Mouse (Mus musculus): ENCODE results near the gene Ass1. TPM values are rescaled to one million over a fixed set of nuclear protein-coding genes. Genes with fewer than 3 reads are reported as not detected.

Gene Ass1
- polyA plus RNA-seq (2012; rRNA removed; ENCODE audit: low replicate concordance), result 6.0 and 10.6 TPM in 2 replicates

GRCm38 (mm10) chr2:31469931-31470682, at the start of gene Ass1:
Gene Ass1 (plus strand): TSS chr2:31470207.

Other genes with a start within 250 kb of the Ass1 start
- 1.9 and 10.5 TPM in 2 replicates for gene Ncs1, start 224.4 kb upstream of the Ass1 start, polyA plus RNA-seq (2012; rRNA removed; ENCODE audit: low replicate concordance)
- gene Hmcn2, start 155.8 kb upstream of the Ass1 start, polyA plus RNA-seq (2012; rRNA removed; ENCODE audit: low replicate concordance), result 38.4 and 235 TPM in 2 replicates
- gene Fubp3, start 102.4 kb downstream of the Ass1 start, polyA plus RNA-seq (2012; rRNA removed; ENCODE audit: low replicate concordance), result 21.6 and 57.6 TPM in 2 replicates
- gene Prdm12, start 169.8 kb downstream of the Ass1 start, polyA plus RNA-seq (2012; rRNA removed; ENCODE audit: low replicate concordance), result not detected in 2 replicates
- gene Exosc2, start 200.5 kb downstream of the Ass1 start, polyA plus RNA-seq (2012; rRNA removed; ENCODE audit: low replicate concordance), result 11.1 and 22.7 TPM in 2 replicates
- 46.5 and 89.6 TPM in 2 replicates for gene Abl1, start 218.2 kb downstream of the Ass1 start, polyA plus RNA-seq (2012; rRNA removed; ENCODE audit: low replicate concordance)

Measured in subcutaneous adipose tissue, adult 2 months (tissue).